Mouse (Mus musculus) olfactory bulb, adult 2 months (tissue): ENCODE data around the gene 6030458C11Rik. TPM values are rescaled to one million over a fixed set of nuclear protein-coding genes. Genes with fewer than 3 reads are reported as not detected.

Experiments used
- H3K27ac ChIP-seq: fragments of 200-500 bp; 2 replicates; pipeline ENCODE4 v1.5.1; 2012; ENCODE audit warnings: low read depth, low read length; ENCODE audit not compliant: insufficient read depth
- H3K4me1 ChIP-seq: fragments of 200-500 bp; 2 replicates; pipeline ENCODE4 v1.6.1; 2012; ENCODE audit warnings: low read length; ENCODE audit not compliant: control insufficient read depth, insufficient read depth
- H3K4me3 ChIP-seq: fragments of 200-500 bp; 2 replicates; pipeline ENCODE4 v1.5.1; 2012; ENCODE audit warnings: mild to moderate bottlenecking, low read depth, low read length, moderate library complexity; ENCODE audit not compliant: insufficient read depth
- CTCF ChIP-seq: fragments of 200-500 bp; IDR thresholded peaks from 2 replicates; pipeline ENCODE4 v1.5.1; 2012; ENCODE audit warnings: low read depth, mild to moderate bottlenecking, low read length, moderate library complexity; ENCODE audit not compliant: insufficient read depth
- POLR2A ChIP-seq: fragments of 200-500 bp; IDR thresholded peaks from 2 replicates; pipeline ENCODE4 v1.6.1; 2012; ENCODE audit warnings: mild to moderate bottlenecking, low read depth, low read length, moderate library complexity; ENCODE audit not compliant: insufficient read depth
- WGBS: fragments of 180-500 bp; shearing (Covaris S2); methylation state at CpG from one replicate; pipeline ENCODE4 v1.1.7; 2018; 5-methylcytosine and 5-hydroxymethylcytosine counted together
- polyA plus RNA-seq: library from polyadenylated mRNA; stranded (reverse); fragments of >200 nt; gene quantifications from 2 replicates; pipeline ENCODE4 v1.2.4, GENCODE M21; 2012; ENCODE audit warnings: low replicate concordance; ENCODE audit not compliant: missing spikeins, insufficient read depth, insufficient read length

Gene 6030458C11Rik
- polyA plus RNA-seq, 1 experiment = not detected

GRCm38 (mm10) chr15:12798043-12798442, 26.4 kb downstream of the 6030458C11Rik start:
- no peaks in the 10 kb centered on the region for H3K4me1 ChIP-seq
- no peak overlapping the region for H3K4me3 ChIP-seq
- WGBS = 73% methylated on average over 6 of the region's 6 CpGs
- TF ChIP-seq POLR2A (no peak), CTCF (no peak)
- no peak overlapping the region for H3K27ac ChIP-seq

- Histone ChIP-seq H3K4me1 (no peaks in the 10 kb centered on the region), H3K4me3 (no peak overlapping the region), H3K27ac (no peak overlapping the region)
- 62% methylated on average over 13 of the region's 13 CpGs for WGBS
- no peak for TF ChIP-seq CTCF
- TF ChIP-seq POLR2A = no peak
Measured at GRCm38 (mm10) chr15:12795909-12796470, 28.5 kb downstream of the 6030458C11Rik start.

GRCm38 (mm10) chr15:12795457-12795894, 29.0 kb downstream of the 6030458C11Rik start:
- no peak for TF ChIP-seq CTCF
- no peak for TF ChIP-seq POLR2A
- H3K4me3 ChIP-seq = no peak overlapping the region
- WGBS = 5% methylated on average over 2 of the region's 2 CpGs
- H3K27ac ChIP-seq = no peak overlapping the region
- no peaks in the 10 kb centered on the region for H3K4me1 ChIP-seq

GRCm38 (mm10) chr15:12794311-12794710, 30.1 kb downstream of the 6030458C11Rik start:
- Histone ChIP-seq H3K4me3 (no peak overlapping the region), H3K4me1 (peaks cover 4% of the 10 kb centered on the region), H3K27ac (no peak overlapping the region)
- 86% methylated on average over 6 of the region's 6 CpGs for WGBS
- no peak for TF ChIP-seq POLR2A
- no peak for TF ChIP-seq CTCF

GRCm38 (mm10) chr15:12789406-12789867, 35.0 kb downstream of the 6030458C11Rik start:
- TF ChIP-seq POLR2A (no peak), CTCF (no peak)
- no peak overlapping the region for H3K4me3 ChIP-seq
- WGBS = 34% methylated on average over 10 of the region's 10 CpGs

GRCm38 (mm10) chr15:12788536-12788935, 35.9 kb downstream of the 6030458C11Rik start:
- 83% methylated on average over 5 of the region's 5 CpGs for WGBS
- no peak for TF ChIP-seq CTCF
- TF ChIP-seq POLR2A = no peak
- no peak overlapping the region for H3K4me3 ChIP-seq
- H3K27ac ChIP-seq = no peak overlapping the region
- peaks cover 7% of the 10 kb centered on the region for H3K4me1 ChIP-seq

More at GRCm38 (mm10) chr15:12789406-12789867, 35.0 kb downstream of the 6030458C11Rik start:
- Histone ChIP-seq H3K4me1 (peaks cover 7% of the 10 kb centered on the region), H3K27ac (no peak overlapping the region)

- TF ChIP-seq POLR2A = no peak
- no peak for TF ChIP-seq CTCF
- no peak overlapping the region for H3K27ac ChIP-seq
- H3K4me3 ChIP-seq = no peak overlapping the region
- WGBS = 75% methylated on average over 14 of the region's 16 CpGs
- no peaks in the 10 kb centered on the region for H3K4me1 ChIP-seq
Measured at GRCm38 (mm10) chr15:12781729-12782326, 42.6 kb downstream of the 6030458C11Rik start.

GRCm38 (mm10) chr15:12781296-12781695, 43.2 kb downstream of the 6030458C11Rik start:
- TF ChIP-seq CTCF (no peak), POLR2A (no peak)
- Histone ChIP-seq H3K4me1 (no peaks in the 10 kb centered on the region), H3K27ac (no peak overlapping the region), H3K4me3 (no peak overlapping the region)
- WGBS = 87% methylated on average over 6 of the region's 6 CpGs

GRCm38 (mm10) chr15:12774149-12774753, 50.2 kb downstream of the 6030458C11Rik start:
- Histone ChIP-seq H3K4me1 (no peaks in the 10 kb centered on the region), H3K4me3 (no peak overlapping the region), H3K27ac (no peak overlapping the region)
- WGBS = 57% methylated on average over 11 of the region's 11 CpGs
- TF ChIP-seq POLR2A (no peak), CTCF (no peak)
